Mouse (Mus musculus) right cerebral cortex, adult 18-20 months (tissue): ENCODE results near the gene Nfya.

Source experiments
- DNase-seq: peaks from one replicate; pipeline ENCODE4 v3.0.0; 2022; ENCODE audit warnings: mixed read lengths

Gene Nfya

DNA sequence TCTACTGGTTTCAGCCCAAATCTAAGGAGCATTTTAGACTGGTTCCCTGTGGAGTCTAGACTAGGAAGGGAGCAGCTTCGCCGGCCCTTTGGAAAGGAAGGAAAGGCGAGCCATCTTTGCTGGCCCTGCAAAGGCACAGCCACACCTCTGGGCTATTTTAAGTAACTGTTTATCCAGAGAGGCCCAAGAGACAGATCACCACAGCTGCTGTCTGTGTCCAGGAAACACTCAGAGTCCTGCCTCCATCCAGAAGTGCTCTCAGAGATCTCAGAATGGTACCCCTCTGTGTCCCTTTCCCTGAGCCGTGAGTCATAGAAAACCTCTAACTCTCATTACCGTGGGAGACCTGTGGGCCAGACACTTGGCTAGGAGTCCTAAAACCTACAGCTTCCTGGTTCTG lies 20.7 kb upstream of the Nfya start:
- no peak for DNase-seq

DNA sequence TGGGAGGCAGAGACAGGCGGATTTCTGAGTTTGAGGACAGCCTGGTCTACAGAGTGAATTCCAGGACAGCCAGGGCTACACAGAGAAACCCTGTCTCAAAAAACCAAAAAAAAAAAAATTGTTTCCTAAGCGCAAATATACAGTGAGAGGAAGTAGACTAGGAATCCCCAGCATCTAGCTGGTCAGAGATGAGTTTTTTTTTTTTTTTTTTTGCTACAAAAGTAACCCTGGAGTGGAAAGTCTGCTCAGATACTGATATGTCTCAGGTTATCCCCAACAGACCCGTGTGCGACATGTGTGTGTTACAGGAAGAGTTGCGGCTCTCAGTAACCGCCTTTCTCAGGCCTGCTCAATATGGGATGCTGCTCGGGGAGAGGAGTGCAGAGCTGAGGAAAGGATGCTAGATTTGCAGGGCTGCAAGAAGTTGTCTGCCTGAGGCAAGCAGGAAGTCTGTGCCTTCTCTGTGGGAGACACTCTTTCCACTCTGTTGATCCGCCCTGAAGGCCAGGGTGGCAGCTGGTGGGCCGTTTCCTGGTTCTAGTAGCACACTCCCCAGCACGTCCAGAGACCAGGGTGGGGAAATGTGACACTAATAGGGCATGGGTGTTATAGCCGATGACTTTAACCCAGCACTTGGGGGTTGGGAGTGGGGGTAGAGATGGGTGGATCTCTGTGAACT lies 18.3 kb upstream of the Nfya start:
- DNase-seq, result no peak

DNA sequence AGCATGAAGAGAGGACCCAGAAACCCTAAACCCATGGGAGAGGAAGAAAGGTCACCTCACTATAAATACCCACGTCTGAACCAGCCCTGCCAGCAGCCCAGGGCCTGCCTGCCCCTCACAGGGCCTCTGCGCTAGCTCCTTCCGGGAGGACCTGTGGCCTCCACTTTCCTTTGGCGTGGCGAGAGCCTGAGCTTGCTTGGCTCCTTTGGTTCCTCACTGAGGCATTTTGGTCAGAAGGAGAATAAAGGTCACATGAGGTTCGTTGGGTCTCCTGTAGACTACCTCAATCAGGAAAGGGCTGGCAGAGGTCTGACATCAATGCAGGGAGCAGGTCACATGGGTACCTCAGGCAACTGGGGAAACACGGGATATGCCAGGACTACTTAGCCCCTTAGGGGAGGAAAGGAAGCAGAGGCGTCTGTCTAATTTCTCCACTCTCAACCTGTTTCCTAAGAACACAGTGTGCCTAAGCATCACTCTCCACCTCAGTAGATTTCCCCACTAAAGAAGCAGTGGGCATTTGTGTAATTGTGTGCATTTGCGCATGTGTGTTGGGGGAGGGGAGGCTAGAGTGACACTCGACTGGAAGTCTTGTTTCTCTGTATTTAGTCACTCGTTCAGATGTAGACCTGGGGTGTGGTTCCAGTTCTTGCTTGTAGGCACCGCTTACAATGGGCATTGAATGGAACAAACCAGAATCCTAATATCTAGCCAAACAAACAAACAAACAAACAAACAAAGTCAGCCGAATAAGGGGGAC lies 17.5 kb upstream of the Nfya start:
- DNase-seq, result no peak

DNA sequence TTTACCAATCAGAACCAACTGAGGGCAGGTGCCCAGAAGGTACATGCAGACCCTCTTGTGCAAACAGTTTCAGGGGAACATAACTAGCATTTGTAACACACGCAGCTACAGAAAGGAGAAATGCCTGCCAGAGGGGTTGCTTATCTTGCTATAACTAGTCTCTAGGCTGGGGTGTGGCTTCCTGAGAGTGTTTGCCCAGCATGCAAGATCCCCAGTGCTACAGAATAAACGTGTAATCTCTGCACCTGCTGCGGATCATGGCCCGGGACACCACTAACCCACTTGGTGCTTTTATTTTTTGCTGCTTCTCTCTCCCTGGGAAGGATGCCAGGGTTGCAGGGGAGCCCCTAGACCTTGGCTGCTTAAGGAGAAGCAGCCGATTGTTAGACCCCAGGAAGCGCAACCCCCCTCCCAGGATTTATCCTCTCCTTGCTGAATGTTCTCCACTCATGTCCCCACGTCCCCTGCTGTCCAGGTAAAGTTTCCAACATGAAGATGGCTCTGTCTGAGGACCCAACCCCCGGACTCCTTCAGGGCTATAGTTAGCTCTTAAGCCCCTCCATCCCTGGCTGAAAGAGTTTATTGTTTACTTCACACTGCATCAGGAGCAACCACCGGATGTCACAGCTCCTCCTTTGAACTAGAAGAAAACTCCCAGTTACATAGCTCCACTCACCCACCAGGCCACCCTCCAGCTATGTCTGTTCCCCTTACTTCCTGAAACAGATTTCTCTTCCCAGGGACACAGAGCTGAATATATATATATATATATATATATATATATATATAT lies 16.3 kb upstream of the Nfya start:
- no peak for DNase-seq

DNA sequence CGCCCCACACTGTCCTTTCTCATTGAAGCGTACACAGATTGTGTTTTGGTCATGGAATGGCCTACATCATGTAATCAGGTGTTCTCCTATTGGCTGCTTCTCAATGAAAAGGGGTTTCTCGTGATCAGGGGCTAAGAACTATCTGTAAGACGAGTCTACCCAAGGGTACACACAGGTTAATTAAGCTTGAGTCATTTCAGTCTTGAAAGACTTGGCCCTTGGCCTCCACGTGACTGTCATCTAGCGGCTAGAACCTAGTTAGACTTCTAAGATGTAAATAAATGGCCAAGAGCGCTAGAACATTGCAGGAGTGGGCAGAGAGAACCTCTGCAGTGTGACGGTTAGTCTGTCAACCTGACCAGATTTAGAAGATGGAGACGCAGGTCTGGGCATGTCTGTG lies 14.5 kb upstream of the Nfya start:
- no peak for DNase-seq

DNA sequence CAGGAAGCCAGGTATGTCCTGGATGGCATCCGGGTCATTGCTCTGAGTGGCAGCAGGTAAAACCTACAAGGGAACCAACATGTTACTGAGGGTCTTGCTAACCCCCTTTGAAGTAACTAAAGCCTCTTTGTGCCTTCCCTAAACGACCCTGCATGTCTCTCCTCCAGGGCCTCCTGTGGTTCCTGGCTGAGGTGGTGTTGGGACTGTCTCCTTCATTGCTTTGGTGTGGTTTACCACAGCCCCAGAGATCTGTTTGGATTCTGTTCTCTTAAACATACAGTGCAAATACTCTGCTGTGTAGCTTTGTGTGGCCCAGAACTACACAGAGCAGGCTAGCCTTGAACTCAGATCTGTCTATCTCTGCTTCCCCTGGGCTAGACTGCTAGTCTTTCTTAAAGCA lies 9.9 kb upstream of the Nfya start:
- no peak for DNase-seq

DNA sequence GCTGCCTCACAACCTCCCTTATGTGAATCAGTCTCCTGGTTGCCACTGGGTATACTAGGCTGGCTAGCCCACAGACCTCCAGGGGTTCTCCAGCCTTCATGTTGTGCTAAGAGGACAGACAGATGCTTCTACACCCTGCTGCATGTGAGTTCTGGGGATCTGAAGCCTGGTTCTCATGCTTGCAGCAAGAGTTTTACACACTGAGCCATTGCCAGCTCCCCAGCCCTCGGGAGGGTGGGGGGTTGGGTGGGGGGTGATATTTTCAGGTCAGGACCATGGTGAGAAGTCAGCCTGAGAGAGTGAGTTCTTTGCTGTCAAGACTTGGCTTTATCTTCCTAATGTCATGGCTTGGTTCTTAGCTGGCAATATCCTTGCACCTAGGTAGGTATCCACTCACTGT lies 9.1 kb upstream of the Nfya start:
- no peak for DNase-seq

DNA sequence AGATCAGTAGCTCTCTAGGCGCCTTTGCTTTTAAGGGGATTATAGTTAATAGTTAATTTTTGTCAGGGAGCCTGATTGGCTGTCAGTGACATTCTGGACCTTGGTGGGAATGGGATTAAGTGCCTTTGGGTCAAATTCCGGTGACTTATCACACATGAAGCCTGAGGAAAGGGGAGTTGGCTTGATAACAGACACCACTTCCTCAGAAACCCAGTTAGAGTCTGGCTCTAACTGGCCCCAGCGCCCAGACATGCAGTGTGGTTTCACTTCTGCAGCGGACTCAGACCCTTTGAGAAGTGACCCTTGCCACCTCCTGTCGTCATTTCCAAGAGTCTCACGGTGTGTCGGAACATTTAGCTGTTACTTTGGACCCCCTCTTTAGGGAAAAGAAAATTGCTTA lies 8.5 kb upstream of the Nfya start:
- no peak for DNase-seq

DNA sequence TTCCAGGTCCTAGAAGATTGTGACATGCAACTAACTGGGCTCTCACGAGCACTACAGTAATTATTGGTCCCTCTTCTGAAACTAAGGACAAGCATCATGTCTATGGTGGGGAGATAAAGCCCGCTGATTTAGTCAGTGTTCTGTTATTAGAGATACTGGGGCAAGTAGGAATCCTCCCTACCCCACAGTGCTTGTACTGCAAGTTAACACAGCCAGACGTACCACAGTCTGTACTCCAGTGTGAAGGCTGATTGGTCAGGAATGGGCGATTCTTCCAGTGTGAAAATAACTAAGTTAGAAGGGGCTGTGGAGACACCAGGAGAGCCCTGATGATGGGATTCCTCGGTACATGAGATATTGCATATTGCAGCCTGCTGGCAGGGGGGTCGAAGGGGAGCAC lies 7.8 kb upstream of the Nfya start:
- DNase-seq, result no peak

DNA sequence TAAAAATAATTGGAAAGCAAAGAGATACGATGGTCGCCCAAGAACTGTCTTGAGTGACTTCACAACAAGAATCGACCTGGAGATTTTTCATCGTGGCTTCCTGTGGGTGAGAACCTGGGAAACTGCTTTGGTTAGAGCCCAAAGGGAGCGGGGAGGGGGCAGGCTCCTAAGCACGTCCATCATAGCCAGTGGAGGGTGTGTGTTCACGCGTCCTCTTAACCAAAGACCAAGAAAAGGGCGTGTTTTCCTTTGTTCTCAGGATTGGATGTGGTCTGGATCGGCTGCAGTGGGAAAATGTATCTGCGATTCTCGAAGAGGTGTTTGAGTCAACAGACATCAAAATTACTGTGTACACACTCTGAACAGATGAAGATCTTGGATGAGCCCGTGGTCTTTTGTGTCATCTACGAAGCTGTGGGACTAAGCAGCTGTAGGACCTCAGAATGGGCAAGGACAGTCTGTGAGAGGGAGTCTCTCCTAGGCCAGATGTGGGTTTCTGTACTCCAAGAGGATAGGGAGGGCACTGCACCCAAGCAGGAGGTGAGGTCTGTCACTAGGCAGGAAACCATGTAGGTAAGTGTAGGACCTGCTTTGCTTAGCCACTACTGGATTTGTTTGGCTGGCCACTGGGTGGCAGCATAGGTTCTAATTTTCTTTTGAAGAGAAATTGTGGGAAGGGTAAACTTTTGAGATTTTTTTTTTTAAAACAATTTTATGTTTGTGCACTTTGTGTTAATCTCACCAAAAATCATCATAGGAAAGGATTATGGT lies 6.9 kb upstream of the Nfya start:
- peak; percentile 42 for DNase-seq

DNA sequence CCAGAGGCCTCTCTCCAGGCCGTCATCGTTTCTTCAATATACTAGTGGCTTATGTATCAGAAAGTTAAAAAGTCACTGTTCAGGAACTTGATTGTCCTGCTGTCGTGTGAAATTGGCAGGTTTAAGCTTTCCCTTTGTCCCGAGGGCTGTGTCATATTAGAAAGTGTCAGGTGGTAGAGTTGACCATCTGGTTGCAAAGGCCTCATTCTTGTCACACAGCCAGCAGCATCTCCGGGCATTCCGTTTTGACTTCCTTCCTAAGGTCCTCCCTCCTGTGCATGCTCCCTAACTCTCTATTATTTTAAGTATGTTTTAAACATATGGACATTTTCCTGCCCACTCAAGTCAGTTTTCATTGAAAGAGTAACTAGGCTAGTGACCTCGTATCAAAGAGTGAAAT lies 6.3 kb upstream of the Nfya start:
- no peak for DNase-seq

DNA sequence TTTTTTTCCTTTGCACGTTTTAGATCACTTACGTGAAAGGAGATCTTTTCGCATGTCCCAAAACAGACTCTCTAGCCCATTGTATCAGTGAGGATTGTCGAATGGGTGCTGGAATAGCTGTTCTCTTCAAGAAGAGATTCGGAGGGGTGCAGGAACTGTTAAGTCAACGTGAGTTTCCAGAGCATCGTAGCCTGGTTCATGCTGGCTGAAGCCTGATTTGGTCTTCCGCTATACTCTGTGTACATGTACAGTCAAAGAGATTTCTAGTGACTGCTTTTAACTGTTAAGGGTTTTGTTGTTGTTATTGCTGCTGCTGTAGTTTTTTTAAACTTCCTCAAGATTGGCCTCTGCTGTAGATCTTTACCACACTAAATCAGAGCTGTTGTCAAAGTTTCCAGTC lies 1.5 kb upstream of the Nfya start:
- no peak for DNase-seq

DNA sequence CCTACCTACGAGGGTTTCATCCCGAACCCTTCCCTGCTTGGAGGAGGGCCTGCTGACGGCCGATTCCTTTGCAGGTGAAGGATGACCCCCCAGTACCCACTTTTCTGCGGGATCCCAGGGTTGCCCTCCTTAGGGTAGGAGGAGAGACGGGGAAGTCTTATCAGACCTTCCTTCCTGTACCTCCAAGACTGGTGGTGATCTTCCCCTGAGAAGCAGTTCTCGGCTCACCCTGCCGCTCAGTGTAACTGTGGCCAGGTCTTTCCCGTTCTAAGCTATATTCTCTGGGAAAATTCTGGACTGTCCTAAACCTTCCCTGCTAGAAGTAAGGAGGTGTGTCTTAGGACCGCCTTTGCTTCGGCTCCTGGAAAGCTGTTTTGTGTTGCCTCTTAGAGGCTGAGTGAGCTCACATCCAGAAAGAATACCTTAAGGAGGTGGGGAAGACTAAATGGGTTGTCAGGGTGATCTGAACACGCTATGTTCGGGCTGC lies 636 bp upstream of the Nfya start:
- no peak for DNase-seq

DNA sequence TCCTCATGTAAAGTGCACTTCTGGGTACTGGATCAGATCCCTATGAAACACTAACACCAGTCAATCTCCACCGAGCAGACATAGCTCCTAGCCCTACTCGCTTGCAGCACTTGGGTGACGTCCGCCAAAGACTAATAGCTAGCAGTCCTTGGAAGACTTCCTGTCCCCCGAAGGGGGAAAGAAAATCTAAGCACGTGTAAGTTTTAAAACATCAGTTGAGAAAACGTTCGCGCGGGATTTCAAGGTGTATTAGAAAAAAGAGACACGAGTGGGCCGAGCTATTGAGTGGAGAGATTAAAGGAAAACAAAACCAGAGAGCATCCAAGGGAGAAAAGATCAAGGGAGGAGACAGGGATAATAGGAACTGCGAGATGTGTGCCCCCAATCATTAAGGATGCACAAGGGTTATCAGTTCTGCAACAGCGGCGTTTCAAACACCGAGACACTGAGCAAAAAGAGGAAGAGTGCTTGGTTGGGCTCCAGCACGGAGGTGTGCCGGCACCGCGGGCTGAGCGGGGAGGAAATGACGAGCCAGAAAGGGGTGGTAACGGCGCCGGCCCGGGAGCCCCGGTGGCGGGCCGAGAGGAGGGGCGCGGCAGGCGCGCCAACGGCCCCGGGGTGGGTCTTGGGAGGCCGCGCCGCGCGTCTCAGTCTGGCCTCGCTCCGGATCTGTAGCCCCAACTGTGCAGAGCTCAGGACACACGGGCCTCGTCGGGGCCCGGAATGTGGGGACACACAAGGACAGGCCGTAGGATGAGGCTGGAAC lies 997 bp downstream of the Nfya start:
- DNase-seq, result peak; percentile 73

DNA sequence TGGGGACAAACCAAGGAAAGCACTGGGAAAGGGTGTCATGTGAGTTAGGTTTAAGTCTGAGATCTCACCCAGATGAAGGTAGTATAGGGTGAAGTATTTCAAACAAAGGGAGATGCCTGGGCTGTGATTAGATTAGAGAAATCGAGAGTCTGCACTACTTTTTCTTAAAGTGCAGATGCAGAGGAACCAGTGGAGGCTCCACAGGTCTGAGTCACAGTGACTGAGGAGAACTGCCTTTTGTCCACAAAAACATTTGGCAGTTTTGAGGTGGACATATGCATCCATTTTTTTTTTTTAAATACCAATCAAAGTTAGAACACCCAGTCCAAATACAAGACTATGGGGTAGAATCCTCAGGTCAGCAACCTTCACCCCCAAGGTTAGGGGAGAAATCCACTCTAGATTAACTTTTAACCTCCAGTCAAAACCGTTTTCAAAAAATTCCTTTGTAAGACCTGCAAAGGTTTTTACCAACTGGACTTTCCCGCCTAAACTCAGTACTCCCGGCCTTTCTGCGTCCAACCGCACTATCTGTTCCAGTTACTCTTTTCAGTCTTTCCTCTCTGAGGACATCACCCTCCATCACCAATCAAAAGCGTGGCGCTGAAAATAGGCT lies 1.7 kb downstream of the Nfya start:
- DNase-seq, result no peak

DNA sequence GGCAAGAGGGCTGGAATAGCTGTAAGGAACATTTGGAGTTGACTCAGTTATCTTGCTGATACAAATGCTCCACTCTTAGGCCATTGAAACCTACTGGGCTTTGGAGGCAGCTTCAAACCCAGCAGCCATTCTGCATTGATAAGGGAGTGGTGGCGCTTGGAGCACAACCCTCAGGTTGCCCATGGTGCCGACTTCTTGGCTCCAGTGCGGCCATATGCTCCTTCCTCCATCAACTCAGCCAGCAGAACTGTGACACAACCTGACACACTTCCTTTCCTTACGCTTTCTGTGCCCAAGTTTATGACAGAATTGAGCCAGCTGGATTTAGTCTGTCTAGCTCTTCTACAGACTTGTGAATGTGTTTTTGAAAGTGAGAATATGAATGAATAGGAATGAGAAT lies 2.6 kb downstream of the Nfya start:
- DNase-seq, result peak; percentile 46

DNA sequence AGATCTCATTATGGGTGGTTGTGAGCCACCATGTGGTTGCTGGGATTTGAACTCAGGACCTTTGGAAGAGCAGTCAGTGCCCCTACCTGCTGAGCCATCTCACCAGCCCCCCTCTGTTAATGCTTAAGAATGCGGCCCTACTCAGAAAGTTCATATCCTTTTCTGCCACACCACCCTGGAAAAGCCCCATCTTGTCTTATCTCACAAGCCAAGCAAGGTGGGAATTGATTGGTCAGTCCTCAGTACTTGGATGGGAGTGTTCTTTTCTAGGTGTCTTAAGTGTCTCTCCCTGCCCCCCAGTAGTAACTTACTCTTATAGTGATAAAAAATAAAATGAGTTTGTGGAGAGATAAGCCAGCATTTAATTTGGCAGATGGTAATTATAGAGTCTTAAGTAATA lies 5.0 kb downstream of the Nfya start:
- no peak for DNase-seq

DNA sequence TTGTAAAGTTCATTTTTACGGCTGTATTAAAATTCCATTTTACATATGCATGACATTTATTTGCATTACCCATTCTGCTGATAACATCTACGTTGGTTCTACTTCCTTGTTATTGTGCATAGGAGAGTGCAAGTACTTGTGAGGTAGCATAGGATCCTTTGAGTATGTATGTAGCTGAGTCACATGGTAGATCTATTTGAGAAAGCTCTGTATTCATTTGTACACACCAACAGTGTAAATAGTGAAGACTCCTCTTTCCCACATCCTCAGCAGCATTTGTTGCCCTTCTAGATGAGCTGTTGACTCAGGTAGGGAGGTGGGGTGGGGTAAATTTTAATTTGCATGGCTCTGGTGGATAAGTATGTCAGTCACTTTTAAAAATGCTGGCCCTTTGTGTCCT lies 5.9 kb downstream of the Nfya start:
- DNase-seq, result no peak

DNA sequence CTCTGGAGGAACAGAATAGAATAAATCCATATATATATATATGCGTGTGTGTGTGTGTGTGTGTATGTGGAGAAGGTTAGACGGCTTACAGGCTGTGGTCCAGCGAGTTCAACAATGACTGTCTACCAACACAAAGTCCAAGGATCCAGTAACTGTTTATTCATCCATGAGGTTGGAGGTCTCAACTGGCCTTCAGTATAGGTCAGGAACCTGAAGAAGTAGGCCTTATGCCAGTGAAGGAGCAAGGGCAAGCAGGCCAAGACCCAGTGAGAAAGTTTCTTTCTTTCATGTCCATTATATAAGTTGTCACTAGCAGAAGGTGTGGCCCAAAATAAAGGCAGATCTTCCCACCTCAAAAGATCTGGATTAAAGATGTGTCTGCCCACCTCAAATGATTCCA lies 7.0 kb downstream of the Nfya start:
- no peak for DNase-seq

DNA sequence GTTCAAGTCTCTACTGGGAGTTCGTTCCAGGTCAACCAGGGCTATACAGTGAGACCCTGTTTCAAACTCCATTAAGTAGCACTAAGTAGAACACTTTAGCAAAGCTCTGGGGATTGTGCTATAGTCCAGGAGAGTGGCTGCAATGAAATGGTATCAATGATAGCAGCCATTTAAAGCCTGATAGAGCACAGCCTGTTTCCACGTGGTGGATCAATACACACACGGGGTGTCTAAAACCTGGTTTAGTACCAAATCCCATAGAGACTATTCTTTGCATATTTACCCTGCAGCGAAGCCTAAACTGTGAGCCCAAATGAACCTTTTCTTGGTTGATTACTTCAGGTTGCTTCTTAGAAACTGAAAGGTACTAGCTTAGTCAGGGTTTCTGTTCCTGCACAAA lies 8.0 kb downstream of the Nfya start:
- no peak for DNase-seq

DNA sequence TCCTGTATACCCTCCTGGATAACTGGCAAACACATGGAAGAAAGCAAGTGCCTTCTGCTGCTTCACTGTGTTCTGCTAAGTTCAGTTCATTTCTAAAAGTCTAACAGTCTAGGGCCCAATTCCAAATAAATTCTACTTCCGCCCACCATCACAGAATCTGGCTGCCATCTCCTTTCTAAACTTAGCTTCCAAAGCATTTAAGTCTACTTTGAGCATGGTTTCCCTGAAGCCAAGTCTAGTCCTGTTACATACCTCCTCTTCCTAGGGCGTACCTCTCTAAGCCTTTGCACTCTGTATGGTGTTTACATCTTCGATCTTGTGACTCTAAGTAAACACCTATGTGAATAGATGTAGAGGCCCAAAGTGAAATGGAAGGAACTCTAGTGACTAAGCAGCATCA lies 17.1 kb downstream of the Nfya start:
- DNase-seq, result peak; percentile 73

DNA sequence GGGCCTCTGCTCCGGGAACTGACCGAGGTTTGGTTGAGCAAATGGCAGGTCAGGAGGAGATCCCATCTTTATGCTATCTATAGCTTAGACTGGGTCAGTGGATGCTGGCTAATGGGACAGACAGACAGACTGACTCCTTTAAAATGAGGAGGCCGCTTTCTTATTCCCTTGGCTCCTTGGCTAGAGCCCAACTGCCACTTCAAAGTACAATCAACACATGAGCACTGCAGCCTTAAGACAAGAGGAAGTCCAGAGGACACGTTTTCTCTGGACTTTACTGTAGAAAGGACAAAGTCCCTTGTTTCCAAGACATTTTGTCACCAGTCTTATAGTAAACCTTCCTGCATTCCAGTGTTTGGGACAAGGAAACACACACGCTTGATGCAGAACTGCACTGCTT lies 18.3 kb downstream of the Nfya start:
- DNase-seq, result no peak
